Mouse (Mus musculus): ENCODE results near the gene Gltpd2. TPM values are rescaled to one million over a fixed set of nuclear protein-coding genes. Genes with fewer than 3 reads are reported as not detected.
A peak's percentile ranks its signal among the peaks of the same experiment; 100 is the strongest.

Gene Gltpd2
- polyA plus RNA-seq, 1 experiment from 2014 or later, result not detected

DNA sequence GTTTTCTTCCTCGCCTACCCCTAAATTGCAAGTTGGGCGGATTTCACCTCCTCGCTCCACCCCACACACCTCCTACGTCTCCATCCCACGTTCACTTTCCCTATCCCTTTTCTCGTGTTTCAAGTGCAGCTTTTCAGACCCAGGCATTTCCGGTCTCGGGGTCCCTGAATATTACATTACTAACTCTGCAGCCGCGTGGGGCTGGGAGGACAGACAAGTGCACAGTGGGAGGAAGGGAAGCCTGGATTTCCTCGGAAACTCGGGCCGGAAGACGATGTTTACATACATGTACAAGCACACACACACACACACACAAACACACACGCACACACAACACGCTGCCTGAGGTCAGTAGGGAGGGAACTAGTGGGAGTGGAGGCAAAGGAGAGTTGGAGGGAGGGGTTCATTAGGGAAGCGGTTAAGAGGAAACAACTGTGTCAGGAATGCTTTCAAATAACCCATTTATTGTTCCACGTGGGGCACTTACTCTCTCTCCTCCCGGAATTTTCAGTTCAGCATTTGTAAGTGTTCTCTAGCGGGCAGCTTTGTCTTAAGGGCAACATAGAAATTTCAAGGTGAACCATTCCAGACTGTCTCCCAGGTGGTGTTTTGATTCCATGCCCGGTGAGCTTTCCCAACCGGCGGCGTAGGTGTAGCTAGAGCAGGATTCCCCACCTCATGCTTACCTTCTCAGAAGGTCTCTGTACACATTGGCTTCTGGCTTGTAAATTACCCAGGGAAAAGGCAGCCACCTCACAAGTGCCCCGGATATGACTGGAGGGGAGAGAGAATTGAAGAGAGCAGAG lies 44.7 kb downstream of the Gltpd2 start:
- H3K4me3 ChIP-seq (ENCODE audit: inconsistent target), result peak overlapping the region; percentile 70
- H3K27ac ChIP-seq, result peak overlapping the region; percentile 37
- H3K79me2 ChIP-seq (ENCODE audit: inconsistent target), result peaks cover 57% of the 10 kb centered on the region
- WGBS (ENCODE audit: missing documents), result 5% methylated on average over 24 of the region's 25 CpGs
- peaks cover 10% of the 10 kb centered on the region for H3K36me3 ChIP-seq (ENCODE audit: inconsistent target)

DNA sequence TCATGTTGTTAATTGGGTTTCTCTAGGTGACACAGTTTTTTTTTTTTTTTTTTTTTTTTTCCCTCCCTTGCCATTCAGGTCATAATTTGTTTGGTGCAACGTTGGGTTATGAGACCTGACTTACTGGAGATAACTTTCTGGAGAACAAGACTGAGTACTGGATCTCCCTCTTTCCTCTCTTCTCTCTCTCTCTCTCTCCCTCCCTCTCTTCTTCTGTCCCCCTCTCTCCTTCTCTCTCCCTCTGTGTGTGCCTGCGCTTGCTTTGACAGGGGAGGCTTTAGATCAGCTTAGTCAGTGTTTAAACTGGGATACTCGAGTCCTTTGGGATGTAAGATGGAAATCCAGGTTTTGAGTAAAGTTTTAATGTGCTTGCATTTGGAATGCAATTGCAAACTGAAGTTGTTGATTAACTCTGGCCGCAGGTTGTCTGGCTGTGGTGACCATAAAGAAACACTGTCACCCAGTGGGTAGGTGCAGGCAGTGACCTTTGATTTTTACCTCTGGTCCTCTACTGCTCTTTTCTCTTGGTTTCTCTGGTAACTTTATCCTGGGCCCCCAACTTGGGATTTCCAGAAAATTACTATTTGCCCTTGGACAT lies 45.4 kb downstream of the Gltpd2 start:
- Histone ChIP-seq H3K79me2 (ENCODE audit: inconsistent target) (peaks cover 64% of the 10 kb centered on the region), H3K4me3 (ENCODE audit: inconsistent target) (no peak overlapping the region), H3K36me3 (ENCODE audit: inconsistent target) (peaks cover 10% of the 10 kb centered on the region), H3K27ac (no peak overlapping the region)
- 63% methylated on average over 4 of the region's 4 CpGs for WGBS (ENCODE audit: missing documents)

DNA sequence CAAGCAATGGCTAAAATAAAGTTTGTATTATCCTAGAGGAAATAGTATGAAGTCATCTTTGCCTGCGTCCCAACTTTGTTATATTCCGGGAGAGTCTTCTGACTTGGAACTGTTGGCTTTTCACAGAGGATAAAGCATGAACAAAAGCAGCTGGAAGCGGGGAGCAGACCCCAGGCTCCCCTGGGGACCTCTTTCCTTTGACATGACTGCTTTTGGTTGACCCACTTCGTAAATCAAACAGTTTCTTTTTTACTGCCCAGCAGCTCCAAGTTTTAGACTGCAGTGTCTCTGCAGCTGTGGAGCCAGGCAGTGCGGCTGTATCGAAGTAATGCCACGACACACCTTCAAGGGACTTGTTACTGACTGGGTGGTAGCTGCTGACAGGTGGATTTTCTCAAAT lies 47.6 kb downstream of the Gltpd2 start:
- Histone ChIP-seq H3K4me3 (ENCODE audit: inconsistent target) (no peak overlapping the region), H3K36me3 (ENCODE audit: inconsistent target) (peaks cover 10% of the 10 kb centered on the region), H3K79me2 (ENCODE audit: inconsistent target) (peaks cover 86% of the 10 kb centered on the region), H3K27ac (no peak overlapping the region)
- WGBS (ENCODE audit: missing documents), result 99% methylated on average over 7 of the region's 7 CpGs

Other genes starting within 250 kb of the Gltpd2 start
- gene Alox12e, start 196.6 kb upstream of the Gltpd2 start, polyA plus RNA-seq (2018), result not detected in 3 replicates
- not detected in 3 replicates for gene Alox15, start 167.2 kb upstream of the Gltpd2 start, polyA plus RNA-seq (2018)
- 16.8 to 21.8 TPM (median 20.3 TPM) in 3 replicates for gene Pelp1, start 109.2 kb upstream of the Gltpd2 start, polyA plus RNA-seq (2018)
- 230 to 319 TPM (median 312 TPM) in 3 replicates for gene Arrb2, start 86.6 kb upstream of the Gltpd2 start, polyA plus RNA-seq (2018)
- 29.8 to 44.9 TPM (median 39.4 TPM) in 3 replicates for gene Med11, start 67.3 kb upstream of the Gltpd2 start, polyA plus RNA-seq (2018)
- 2.4 to 5.2 TPM (median 4.4 TPM) in 3 replicates for gene Zmynd15, start 59.8 kb upstream of the Gltpd2 start, polyA plus RNA-seq (2018)
- gene Cxcl16, start 59.2 kb upstream of the Gltpd2 start, polyA plus RNA-seq (2018), result 84.4 to 133 TPM (median 111 TPM) in 3 replicates
- gene Tm4sf5, start 14.0 kb upstream of the Gltpd2 start, polyA plus RNA-seq (2018), result 2.7 to 4.1 TPM in 2 of 3 replicates, not detected in the other
- gene Vmo1, start 4.6 kb upstream of the Gltpd2 start, polyA plus RNA-seq (2018), result not detected in 3 replicates
- 305 to 399 TPM (median 395 TPM) in 3 replicates for gene Psmb6, start 6.2 kb downstream of the Gltpd2 start, polyA plus RNA-seq (2018)
- not detected in 3 replicates for gene Gm40193, start 13.7 kb downstream of the Gltpd2 start, polyA plus RNA-seq (2018)
- 19.1 to 36.3 TPM (median 25.0 TPM) in 3 replicates for gene Pld2, start 20.9 kb downstream of the Gltpd2 start, polyA plus RNA-seq (2018)
- 23.4 to 63.5 TPM (median 51.1 TPM) in 3 replicates for gene Mink1, start 43.7 kb downstream of the Gltpd2 start, polyA plus RNA-seq (2018)
- gene 4930544D05Rik, start 96.7 kb downstream of the Gltpd2 start, polyA plus RNA-seq (2018), result not detected in 3 replicates
- not detected in 3 replicates for gene Chrne, start 100.0 kb downstream of the Gltpd2 start, polyA plus RNA-seq (2018)
- gene Gp1ba, start 119.9 kb downstream of the Gltpd2 start, polyA plus RNA-seq (2018), result 0.09 to 2.0 TPM (median 0.28 TPM) in 3 replicates
- gene Rnf167, start 128.0 kb downstream of the Gltpd2 start, polyA plus RNA-seq (2018), result 11.6 to 41.2 TPM (median 23.9 TPM) in 3 replicates
- gene Slc25a11, start 128.3 kb downstream of the Gltpd2 start, polyA plus RNA-seq (2018), result 53.0 to 112 TPM (median 103 TPM) in 3 replicates
- 1,563 to 2,873 TPM (median 2,872 TPM) in 3 replicates for gene Pfn1, start 135.4 kb downstream of the Gltpd2 start, polyA plus RNA-seq (2018)
- 3.0 to 5.4 TPM (median 4.8 TPM) in 3 replicates for gene Eno3, start 138.0 kb downstream of the Gltpd2 start, polyA plus RNA-seq (2018)
- 72.0 to 176 TPM (median 83.0 TPM) in 3 replicates for gene Spag7, start 150.2 kb downstream of the Gltpd2 start, polyA plus RNA-seq (2018)
- 35.3 to 53.1 TPM (median 41.4 TPM) in 3 replicates for gene Camta2, start 168.9 kb downstream of the Gltpd2 start, polyA plus RNA-seq (2018)
- gene Inca1, start 181.0 kb downstream of the Gltpd2 start, polyA plus RNA-seq (2018), result 0.32 to 0.85 TPM (median 0.36 TPM) in 3 replicates
- 60.6 to 75.9 TPM (median 62.3 TPM) in 3 replicates for gene Kif1c, start 181.4 kb downstream of the Gltpd2 start, polyA plus RNA-seq (2018)
- gene Zfp3, start 245.0 kb downstream of the Gltpd2 start, polyA plus RNA-seq (2018), result 3.6 to 4.3 TPM (median 3.6 TPM) in 3 replicates